Mouse (Mus musculus) erythroblast, embryonic 14.5 days (primary cell): ENCODE measurements around the gene Lrpprc. TPM values are rescaled to one million over a fixed set of nuclear protein-coding genes. Genes with fewer than 3 reads are reported as not detected.

Experiments
- H3K27me3 ChIP-seq: 2 replicates; pipeline ENCODE4 v1.6.1; 2012; ENCODE audit warnings: inconsistent platforms; ENCODE audit not compliant: control insufficient read depth
- H3K36me3 ChIP-seq: 2 replicates; pipeline ENCODE4 v1.6.1; 2012; ENCODE audit warnings: mild to moderate bottlenecking, inconsistent platforms; ENCODE audit not compliant: control insufficient read depth
- H3K4me1 ChIP-seq: 2 replicates; pipeline ENCODE4 v1.6.1; 2012; ENCODE audit warnings: inconsistent platforms; ENCODE audit not compliant: control insufficient read depth
- H3K4me3 ChIP-seq: replicated peaks from 2 replicates; pipeline ENCODE3; 2012; ENCODE audit warnings: moderate library complexity, mild to moderate bottlenecking, inconsistent platforms
- H3K9me3 ChIP-seq: 2 replicates; pipeline ENCODE4 v1.6.1; 2012; ENCODE audit warnings: low read length, inconsistent platforms, mixed read lengths; ENCODE audit not compliant: control insufficient read depth
- GATA1 ChIP-seq: IDR thresholded peaks from 2 replicates; pipeline ENCODE4 v1.6.1; 2012; ENCODE audit warnings: low read length, inconsistent platforms, mixed read lengths
- TAL1 ChIP-seq: IDR thresholded peaks from 3 replicates; pipeline ENCODE4 v1.6.1; 2012; ENCODE audit warnings: low read length, inconsistent platforms, mixed read lengths
- polyA plus RNA-seq: library from polyadenylated mRNA; stranded (reverse); fragments of >175 nt; gene quantifications from 2 replicates; pipeline ENCODE4 v1.2.3, GENCODE M21; 2012

Gene Lrpprc
- polyA plus RNA-seq, 1 experiment: 0.31 TPM

DNA sequence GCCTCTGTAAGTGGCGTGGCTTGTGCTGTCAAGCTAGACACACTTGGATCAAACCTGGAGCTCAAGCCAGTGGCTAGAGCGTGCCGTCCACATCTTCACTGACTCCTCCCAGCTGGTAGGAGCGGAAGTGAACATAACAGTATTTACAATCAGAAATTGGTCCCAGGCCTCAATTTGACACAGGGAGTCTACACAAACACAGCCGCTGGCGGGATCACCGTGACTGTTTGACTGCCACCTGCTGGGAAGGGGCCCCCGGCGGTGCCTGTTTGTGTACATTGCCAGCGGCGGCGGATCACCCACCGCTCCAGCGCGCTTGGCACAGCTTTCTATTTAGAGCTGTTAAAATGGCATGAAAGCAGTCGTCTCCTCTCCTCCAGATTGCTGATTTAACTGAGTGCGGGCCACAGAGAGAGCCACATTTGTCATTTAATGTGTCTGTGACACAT is 81.2 kb downstream of the Lrpprc start:
- Histone ChIP-seq H3K4me1 (no peaks in the 10 kb centered on the region), H3K36me3 (peaks cover 72% of the 10 kb centered on the region), H3K9me3 (no peaks in the 10 kb centered on the region), H3K4me3 (no peak overlapping the region), H3K27me3 (no peaks in the 10 kb centered on the region)
- TF ChIP-seq TAL1 (no peak), GATA1 (no peak)

DNA sequence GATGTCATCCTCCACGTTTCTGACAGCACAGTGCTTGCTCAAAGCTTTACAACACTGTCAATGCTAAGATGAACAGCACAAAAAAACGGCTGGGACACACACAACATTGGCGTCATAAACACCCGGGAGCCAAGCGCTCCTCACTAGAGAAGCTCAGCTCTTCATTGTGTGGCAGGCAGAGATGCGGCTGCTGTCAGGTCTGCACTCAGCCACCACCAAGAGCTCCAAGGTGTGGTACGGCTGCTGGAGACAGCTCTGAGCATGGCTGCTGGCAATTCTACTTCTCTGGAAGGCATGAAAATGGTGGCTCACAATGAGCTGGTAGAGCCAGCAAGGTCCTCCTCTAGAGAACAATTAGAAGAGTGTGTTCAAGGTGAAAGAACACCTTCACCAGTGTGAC is 81.8 kb downstream of the Lrpprc start:
- Histone ChIP-seq H3K9me3 (no peaks in the 10 kb centered on the region), H3K4me1 (no peaks in the 10 kb centered on the region), H3K27me3 (no peaks in the 10 kb centered on the region), H3K36me3 (peaks cover 77% of the 10 kb centered on the region), H3K4me3 (no peak overlapping the region)
- TF ChIP-seq TAL1 (no peak), GATA1 (no peak)

DNA sequence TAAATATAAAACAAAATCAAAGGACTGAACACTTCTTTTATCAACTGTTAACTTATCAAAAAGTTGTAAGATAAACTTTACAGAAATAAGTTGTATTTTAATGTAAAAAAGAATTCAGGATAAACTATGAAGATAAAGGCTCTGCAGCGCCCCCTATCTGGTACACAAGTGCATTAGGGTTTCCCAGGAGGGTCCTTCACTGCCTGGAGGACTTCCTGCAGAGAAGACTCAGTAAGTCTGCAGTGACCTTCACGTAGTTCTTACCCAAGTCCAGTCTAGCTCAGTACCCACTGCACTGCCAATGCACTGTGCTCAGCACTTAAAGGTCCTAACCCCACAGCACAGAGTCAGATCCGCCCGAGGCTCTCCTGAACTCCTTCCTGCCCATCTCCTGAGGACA is 83.2 kb downstream of the Lrpprc start:
- Histone ChIP-seq H3K9me3 (no peaks in the 10 kb centered on the region), H3K27me3 (no peaks in the 10 kb centered on the region), H3K4me3 (no peak overlapping the region), H3K4me1 (no peaks in the 10 kb centered on the region), H3K36me3 (peaks cover 69% of the 10 kb centered on the region)
- TF ChIP-seq GATA1 (no peak), TAL1 (no peak)

DNA sequence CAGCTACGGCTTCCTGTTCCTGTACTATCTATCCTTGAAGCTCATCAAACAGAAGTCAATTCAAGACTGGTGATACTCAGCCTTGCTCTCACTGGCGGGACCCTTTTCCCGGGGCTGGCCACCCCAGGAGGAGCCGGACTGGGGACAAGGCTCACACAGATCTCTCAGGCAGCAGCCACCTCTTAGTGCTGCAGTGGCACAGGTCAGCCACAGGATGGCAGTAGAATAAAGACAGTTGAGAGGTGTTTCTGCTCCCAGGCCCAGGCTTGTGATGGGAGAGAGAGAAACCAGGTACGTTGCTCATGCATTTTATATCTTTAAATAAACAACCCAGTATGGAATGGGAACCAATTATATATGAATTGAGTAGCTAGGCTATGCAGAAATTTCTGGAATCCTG is 91.9 kb downstream of the Lrpprc start:
- no peaks in the 10 kb centered on the region for H3K4me1 ChIP-seq
- H3K9me3 ChIP-seq: no peaks in the 10 kb centered on the region
- peaks cover 1% of the 10 kb centered on the region for H3K36me3 ChIP-seq
- H3K27me3 ChIP-seq: no peaks in the 10 kb centered on the region
- no peak overlapping the region for H3K4me3 ChIP-seq
- TF ChIP-seq TAL1: no peak
- TF ChIP-seq GATA1: no peak

DNA sequence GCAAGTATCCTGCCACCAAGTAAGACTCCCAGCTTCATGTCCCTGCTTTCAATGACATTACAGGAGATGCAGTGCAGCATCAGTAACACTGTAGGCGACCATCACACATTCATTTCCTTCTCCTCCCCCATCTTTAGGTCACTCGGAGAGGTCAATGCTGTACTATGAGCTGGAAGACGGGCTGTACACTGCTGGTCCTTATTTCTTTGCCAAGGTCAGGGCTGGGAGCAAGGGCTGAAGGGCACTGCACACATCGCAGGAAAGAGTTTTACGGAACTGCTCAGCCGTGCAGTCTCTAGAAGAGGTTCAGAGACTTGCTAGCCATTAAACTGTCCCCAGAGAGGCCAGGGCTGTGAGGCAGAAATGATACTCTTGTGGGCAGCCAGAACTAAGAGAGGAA is 94.1 kb downstream of the Lrpprc start:
- Histone ChIP-seq H3K4me1 (no peaks in the 10 kb centered on the region), H3K4me3 (no peak overlapping the region), H3K36me3 (no peaks in the 10 kb centered on the region), H3K9me3 (no peaks in the 10 kb centered on the region), H3K27me3 (no peaks in the 10 kb centered on the region)
- no peak for TF ChIP-seq GATA1
- TF ChIP-seq TAL1: no peak

DNA sequence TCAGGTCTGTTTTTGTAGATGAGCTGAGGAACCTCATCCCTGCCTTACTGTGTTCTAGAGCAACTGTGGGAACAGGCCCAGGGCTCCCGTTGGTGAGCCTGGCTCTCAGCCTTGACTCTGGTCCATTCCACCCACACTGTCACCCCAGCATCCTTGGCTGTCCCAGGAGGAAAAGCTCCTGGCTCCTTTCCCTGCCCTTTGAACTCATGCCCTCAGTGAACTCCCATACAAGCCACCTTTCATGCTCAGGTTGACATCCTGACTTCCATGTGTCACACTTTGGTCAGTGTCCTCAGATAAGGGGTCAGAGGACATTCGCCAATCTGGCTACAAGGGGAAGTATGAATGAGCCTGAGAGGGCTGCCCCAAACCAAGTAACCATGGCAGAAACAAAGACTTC is 96.8 kb downstream of the Lrpprc start:
- no peak for TF ChIP-seq TAL1
- no peak for TF ChIP-seq GATA1
- Histone ChIP-seq H3K27me3 (no peaks in the 10 kb centered on the region), H3K4me1 (no peaks in the 10 kb centered on the region), H3K9me3 (no peaks in the 10 kb centered on the region), H3K4me3 (no peak overlapping the region), H3K36me3 (no peaks in the 10 kb centered on the region)

DNA sequence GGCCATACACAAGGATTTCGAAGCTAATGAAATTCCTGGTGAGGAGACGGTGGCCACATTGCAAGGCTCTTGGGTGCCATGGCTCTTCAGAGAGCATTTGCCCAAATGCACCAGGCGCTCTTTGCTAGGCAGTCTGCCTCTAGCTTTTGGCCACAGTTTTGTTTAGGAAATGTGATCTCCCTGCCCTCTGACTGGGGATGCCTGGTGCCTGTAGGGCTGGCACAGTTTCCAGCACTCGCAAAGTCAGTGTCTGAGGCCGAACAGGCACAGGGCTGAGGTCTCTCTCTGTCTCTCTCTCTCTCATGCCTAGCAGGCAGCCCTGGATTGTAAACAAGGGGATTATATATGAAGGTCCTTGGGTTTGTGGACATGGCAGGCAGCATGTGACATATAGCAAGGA is 100.5 kb downstream of the Lrpprc start:
- Histone ChIP-seq H3K9me3 (no peaks in the 10 kb centered on the region), H3K4me3 (no peak overlapping the region), H3K27me3 (no peaks in the 10 kb centered on the region), H3K36me3 (no peaks in the 10 kb centered on the region), H3K4me1 (no peaks in the 10 kb centered on the region)
- TF ChIP-seq TAL1: no peak
- no peak for TF ChIP-seq GATA1

DNA sequence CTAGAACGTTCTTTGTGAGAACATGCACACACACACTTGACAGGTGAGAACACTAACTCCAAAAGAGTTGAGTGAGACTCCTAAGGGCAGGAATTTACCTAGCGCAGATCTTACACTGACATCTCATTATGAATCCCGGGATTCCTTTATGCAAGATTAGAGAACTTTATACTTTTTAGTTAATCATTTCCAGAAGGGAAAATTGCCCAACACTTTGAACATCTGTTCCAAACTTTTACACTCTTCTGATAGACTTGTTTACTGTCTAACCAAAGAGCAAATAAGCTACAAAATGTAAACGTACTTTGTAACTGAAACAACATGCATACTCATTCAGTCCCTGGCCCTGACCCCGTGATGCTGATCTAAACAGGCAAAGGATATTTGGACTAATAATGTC is 101.3 kb downstream of the Lrpprc start:
- TF ChIP-seq GATA1 (no peak), TAL1 (no peak)
- H3K4me3 ChIP-seq: no peak overlapping the region
- H3K27me3 ChIP-seq: no peaks in the 10 kb centered on the region
- H3K9me3 ChIP-seq: no peaks in the 10 kb centered on the region
- H3K36me3 ChIP-seq: no peaks in the 10 kb centered on the region
- H3K4me1 ChIP-seq: no peaks in the 10 kb centered on the region

DNA sequence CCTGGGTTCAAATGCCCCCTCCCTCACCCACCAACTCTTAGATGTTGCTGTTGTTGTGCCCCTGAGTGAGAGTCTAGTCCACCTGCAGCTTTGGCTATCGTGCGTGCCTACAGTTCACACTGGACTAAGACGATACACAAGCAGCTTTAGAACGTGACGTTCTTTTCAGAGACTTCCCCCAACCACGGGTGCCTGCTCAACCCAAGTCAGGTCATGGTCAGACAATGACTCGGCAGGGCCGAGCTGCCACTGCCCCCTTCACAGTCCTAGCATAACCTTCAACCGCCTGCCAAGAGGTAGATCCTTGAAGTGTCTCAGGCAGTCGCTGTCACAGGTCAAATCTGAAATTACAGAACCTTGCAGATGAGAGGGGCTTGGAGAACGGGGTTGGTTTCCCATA is 101.8 kb downstream of the Lrpprc start:
- TF ChIP-seq GATA1 (no peak), TAL1 (no peak)
- Histone ChIP-seq H3K4me3 (no peak overlapping the region), H3K27me3 (no peaks in the 10 kb centered on the region), H3K9me3 (no peaks in the 10 kb centered on the region), H3K4me1 (no peaks in the 10 kb centered on the region), H3K36me3 (no peaks in the 10 kb centered on the region)

DNA sequence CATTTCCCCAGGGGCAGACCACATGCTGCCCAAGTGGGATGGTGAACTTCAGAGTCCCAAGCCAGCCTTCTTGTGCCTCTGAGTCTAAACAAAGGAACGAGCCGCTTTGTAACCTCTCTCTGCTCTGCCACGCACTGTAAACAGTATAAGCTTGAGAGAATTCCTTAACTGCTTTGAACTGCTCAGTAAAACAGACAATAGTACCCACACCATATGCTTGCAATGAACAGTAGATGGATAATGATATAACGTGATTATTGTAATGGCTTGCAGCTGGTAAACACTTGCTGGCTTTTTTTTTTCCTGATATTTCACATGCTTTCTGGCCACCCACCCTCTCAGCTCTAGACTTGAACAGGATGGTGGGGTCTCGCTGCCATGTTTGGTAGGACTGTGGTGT is 102.6 kb downstream of the Lrpprc start:
- Histone ChIP-seq H3K27me3 (no peaks in the 10 kb centered on the region), H3K4me1 (no peaks in the 10 kb centered on the region), H3K4me3 (no peak overlapping the region), H3K9me3 (no peaks in the 10 kb centered on the region), H3K36me3 (no peaks in the 10 kb centered on the region)
- TF ChIP-seq TAL1 (no peak), GATA1 (no peak)
